Mouse (Mus musculus) kidney, adult 18-20 months (tissue): ENCODE results near the gene Nat8f6.
"Not testable (repeated sequence)": the region's sequence is repeated elsewhere in the genome, so short reads cannot be mapped to it uniquely, and the experiment has no call there.

Experiments used
- DNase-seq: peaks from one replicate; pipeline ENCODE4 v3.0.0; 2021

The Nat8f6 gene

DNA sequence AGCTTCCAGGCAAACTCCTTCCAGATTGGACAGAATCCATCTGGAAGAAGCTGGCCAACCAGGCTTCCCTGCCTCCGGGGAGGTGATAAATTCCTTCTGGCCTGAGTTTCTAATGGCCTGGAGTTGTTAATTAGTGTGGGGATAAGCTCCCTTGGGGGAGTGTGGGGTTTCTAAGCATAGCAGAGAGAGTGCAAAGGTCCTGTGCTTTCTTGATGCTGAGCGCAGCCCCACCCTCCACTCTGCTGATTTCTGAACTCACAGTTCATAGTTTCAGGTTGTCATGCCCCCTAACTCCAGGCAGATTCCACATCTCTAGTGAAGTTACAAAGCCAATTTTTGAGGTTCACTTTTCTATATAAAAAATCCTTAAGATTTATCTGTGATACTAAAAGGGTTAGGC lies 14.3 kb upstream of the Nat8f6 start:
- DNase-seq: not testable (repeated sequence)

DNA sequence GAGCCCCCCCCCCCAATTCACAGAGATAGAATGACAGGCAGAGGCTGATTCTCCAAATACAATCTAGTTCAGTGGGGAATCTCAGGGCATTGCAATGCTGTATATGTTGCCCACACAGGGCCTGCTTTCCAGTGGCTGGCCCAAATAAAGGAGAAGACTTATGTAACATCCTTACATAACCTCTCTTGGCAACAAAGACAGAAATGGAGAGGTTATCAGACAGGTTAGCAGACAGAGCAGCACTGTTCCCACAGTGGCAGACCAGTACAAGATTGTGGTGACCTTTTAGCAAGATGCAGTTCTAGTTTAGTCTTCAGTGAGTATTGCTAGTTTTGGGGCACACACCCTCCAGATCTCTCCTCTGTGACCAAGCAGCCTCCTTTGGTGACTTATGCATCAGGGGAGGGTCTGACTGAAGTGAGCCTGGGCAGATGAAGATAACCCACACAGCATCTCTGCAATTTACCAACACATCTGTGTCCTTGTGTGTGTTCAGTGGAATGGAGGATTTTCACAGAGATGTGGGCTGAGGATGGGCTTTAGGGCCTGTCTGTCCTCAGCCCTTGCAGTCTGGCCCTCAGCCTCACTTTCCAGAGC lies 13.8 kb upstream of the Nat8f6 start:
- not testable (repeated sequence) for DNase-seq

GRCm38 (mm10) chr6:85831796-85832321 lies 11.1 kb upstream of the Nat8f6 start, which contains the start of gene Nat8:
Gene Nat8, minus strand, starts transcription at chr6:85832082.
- peak; percentile 56 for DNase-seq

GRCm38 (mm10) chr6:85829462-85829861 lies 8.7 kb upstream of the Nat8f6 start:
- DNase-seq: no peak

GRCm38 (mm10) chr6:85825886-85826285 lies 5.1 kb upstream of the Nat8f6 start:
- DNase-seq: no peak

- no peak for DNase-seq
These were observed 2.8 kb upstream of the Nat8f6 start for GRCm38 (mm10) chr6:85823382-85824090.

- DNase-seq: no peak
These were observed 1.5 kb upstream of the Nat8f6 start for GRCm38 (mm10) chr6:85822286-85822685.

DNA sequence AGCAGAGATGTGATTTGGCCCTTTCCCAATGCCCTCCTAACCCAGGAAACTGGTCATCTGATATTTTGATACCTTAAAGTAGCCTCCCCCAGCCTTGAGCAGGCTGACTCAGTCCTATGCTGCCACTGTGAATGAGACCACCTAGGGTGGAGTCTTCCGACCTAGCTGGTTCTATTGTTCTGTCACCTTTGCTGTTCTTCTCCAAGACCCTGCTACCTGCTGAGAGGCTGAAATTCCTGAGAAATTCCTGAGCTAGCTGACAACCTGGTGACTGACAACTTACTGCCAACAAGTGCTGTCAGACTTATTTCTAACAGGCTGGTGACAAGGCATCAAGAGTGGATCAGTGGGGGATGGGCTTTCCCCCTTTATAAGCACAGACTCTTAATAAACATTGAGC lies 2.4 kb downstream of the Nat8f6 start:
- DNase-seq: no peak

DNA sequence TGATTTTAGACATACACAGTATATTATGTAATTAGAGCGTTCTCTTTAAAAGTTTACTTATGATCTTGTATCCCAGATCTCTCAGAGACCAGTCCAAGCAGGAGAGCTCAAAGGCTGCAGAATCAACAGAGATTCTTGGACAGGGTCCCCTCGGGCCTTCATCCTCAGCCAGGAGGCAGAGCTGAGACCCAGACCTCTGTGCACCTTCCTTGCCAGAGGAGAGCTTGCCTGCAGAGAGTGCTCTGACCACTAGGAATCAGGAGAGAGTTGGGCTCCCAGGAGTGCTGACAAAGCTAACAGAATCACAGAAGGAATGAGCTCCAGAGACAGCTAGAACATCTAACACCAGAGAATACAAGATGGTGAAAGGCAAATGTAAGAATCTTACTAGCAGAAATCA lies 7.4 kb downstream of the Nat8f6 start:
- no peak for DNase-seq

- not testable (repeated sequence) for DNase-seq
These were observed 9.7 kb downstream of the Nat8f6 start for GRCm38 (mm10) chr6:85810942-85811537.

DNA sequence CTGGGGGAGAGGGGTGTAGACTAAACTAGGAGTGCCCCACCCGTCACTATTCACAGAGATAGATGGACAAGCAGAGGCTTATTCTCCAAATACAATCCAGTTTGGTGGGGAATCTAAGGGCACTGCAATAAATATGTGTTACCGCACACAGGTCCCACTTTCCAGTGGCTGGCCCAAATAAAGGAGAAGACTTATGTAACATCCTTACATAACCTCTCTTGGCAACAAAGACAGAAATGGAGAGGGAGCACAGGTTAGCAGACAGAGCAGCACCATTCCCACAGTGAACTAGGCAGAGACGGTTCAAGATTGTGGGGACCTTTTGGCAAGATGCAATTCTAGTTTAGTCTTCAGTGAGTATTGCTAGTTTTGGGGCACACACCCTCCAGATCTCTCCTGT lies 10.2 kb downstream of the Nat8f6 start:
- not testable (repeated sequence) for DNase-seq

DNA sequence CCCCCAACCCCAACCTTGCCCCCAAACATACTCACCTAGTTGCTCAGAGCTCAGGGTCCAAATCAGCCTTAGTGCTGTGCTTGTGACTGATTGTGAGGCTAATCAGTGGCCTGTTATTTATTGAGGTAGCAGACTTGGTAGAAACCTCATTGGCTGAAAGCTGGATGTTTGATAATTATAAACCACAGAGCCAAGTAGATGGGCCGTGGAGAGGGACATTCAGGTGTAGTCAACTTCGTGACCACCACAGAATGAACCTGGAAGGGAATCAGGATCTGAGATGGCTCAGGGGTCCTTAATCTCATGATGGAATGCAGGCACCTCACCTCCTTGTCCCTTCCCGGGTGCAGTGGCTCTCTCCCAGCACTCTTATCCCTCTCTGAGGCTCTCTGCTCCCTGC lies 11.0 kb downstream of the Nat8f6 start:
- DNase-seq: not testable (repeated sequence)

DNA sequence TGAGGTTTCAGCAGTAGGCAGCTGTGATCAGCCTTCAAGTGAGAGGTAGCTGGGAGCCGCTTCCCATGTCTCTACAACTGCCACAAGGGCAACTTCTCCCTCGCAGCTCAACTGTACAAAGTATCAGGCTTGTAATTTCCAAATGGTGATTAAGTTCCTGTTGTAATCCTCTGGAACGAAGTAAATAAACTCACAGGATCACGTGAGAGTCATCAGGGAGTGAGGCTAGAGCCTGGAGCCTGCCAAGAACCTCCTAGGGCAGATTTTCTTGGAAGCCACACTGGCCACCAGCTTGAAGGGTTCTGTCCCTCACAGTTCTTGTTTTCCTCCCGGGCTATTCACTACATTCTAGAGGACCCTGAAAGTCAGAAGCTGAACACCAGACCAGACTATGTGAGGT lies 17.6 kb downstream of the Nat8f6 start:
- peak; percentile 55 for DNase-seq

GRCm38 (mm10) chr6:85765532-85765931 lies 55.2 kb downstream of the Nat8f6 start, which contains the start of gene Nat8f3:
Gene Nat8f3, minus strand, starts transcription at chr6:85765754.
- DNase-seq: peak; percentile 56

GRCm38 (mm10) chr6:85763127-85764070 lies 57.4 kb downstream of the Nat8f6 start:
- DNase-seq: peak; percentile 11

DNA sequence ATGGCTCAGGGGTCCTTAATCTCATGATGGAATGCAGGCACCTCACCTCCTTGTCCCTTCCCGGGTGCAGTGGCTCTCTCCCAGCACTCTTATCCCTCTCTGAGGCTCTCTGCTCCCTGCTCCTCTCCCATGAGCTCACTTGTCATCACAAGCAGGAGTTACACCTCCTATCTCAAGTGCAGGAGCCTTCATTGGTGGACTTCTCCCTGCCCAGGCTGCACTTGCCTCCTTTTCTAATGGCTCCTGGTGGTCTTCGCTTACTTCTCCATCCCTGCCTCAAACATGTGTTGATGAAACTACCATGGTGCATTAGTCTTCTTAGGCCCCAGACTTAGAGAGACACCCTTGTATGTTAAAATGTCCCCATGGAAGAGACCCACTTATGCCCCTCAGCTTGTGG lies 58.1 kb downstream of the Nat8f6 start:
- not testable (repeated sequence) for DNase-seq
